Mouse (Mus musculus) stomach, embryonic 14.5 days (tissue): ENCODE measurements around the gene Ubap2l. TPM values are rescaled to one million over a fixed set of nuclear protein-coding genes. Genes with fewer than 3 reads are reported as not detected.

Source experiments
- ATAC-seq: fragments of 200-750 bp; cut with Nextera tagmentation; 2 replicates; pipeline ENCODE4 v1.8.0; 2017; ENCODE audit warnings: low read depth, moderate TSS enrichment; ENCODE audit not compliant: insufficient number of reproducible peaks, insufficient read depth, low FRiP score
- H3K27ac ChIP-seq: fragments of 300-500 bp; sonication (generic); 2 replicates; pipeline ENCODE4 v1.5.1; 2014; ENCODE audit warnings: mild to moderate bottlenecking, low read length, moderate library complexity, mixed read lengths
- H3K27me3 ChIP-seq: fragments of 300-500 bp; sonication (generic); 2 replicates; pipeline ENCODE4 v1.6.1; 2014; ENCODE audit warnings: low read length, control low read depth, mixed read lengths; ENCODE audit not compliant: control insufficient read depth, insufficient read depth
- H3K36me3 ChIP-seq: fragments of 300-500 bp; sonication (generic); 2 replicates; pipeline ENCODE4 v1.6.1; 2014; ENCODE audit warnings: mild to moderate bottlenecking, control low read depth, low read length, moderate library complexity, mixed read lengths; ENCODE audit not compliant: control insufficient read depth, insufficient read depth
- H3K4me1 ChIP-seq: fragments of 300-500 bp; sonication (generic); 2 replicates; pipeline ENCODE4 v1.6.1; 2014; ENCODE audit warnings: low read length, control low read depth, mixed read lengths; ENCODE audit not compliant: control insufficient read depth, insufficient read depth
- H3K4me2 ChIP-seq: fragments of 300-500 bp; sonication (generic); replicated peaks from 2 replicates; pipeline ENCODE4 v1.6.1; 2014; ENCODE audit warnings: low read depth, low read length, control low read depth
- H3K4me3 ChIP-seq: fragments of 300-500 bp; sonication (generic); 2 replicates; pipeline ENCODE4 v1.5.1; 2014; ENCODE audit warnings: low read depth, low read length, control low read depth
- H3K9ac ChIP-seq: fragments of 300-500 bp; sonication (generic); replicated peaks from 2 replicates; pipeline ENCODE4 v1.6.1; 2014; ENCODE audit warnings: low read depth, mild to moderate bottlenecking, control low read depth, low read length, moderate library complexity, mixed read lengths
- H3K9me3 ChIP-seq: fragments of 300-500 bp; sonication (generic); 2 replicates; pipeline ENCODE4 v1.6.1; 2016; ENCODE audit warnings: low read depth, low read length, control low read depth; ENCODE audit not compliant: control insufficient read depth
- WGBS: fragments of 180-500 bp; shearing (Covaris S2); extraction: QIAGEN DNeasy Blood & Tissue Kit; methylation state at CpG from one replicate; pipeline ENCODE4 v1.1.7; 2014; 5-methylcytosine and 5-hydroxymethylcytosine counted together
- polyA plus RNA-seq: library from polyadenylated mRNA; unstranded; fragments of >200 nt; fragmentation: Nextera tagmentation; extraction: Ambion mirVana; gene quantifications from 2 replicates; pipeline ENCODE4 v1.2.1, GENCODE M21; 2014

The Ubap2l gene
- polyA plus RNA-seq = 242 and 258 TPM in 2 replicates

DNA sequence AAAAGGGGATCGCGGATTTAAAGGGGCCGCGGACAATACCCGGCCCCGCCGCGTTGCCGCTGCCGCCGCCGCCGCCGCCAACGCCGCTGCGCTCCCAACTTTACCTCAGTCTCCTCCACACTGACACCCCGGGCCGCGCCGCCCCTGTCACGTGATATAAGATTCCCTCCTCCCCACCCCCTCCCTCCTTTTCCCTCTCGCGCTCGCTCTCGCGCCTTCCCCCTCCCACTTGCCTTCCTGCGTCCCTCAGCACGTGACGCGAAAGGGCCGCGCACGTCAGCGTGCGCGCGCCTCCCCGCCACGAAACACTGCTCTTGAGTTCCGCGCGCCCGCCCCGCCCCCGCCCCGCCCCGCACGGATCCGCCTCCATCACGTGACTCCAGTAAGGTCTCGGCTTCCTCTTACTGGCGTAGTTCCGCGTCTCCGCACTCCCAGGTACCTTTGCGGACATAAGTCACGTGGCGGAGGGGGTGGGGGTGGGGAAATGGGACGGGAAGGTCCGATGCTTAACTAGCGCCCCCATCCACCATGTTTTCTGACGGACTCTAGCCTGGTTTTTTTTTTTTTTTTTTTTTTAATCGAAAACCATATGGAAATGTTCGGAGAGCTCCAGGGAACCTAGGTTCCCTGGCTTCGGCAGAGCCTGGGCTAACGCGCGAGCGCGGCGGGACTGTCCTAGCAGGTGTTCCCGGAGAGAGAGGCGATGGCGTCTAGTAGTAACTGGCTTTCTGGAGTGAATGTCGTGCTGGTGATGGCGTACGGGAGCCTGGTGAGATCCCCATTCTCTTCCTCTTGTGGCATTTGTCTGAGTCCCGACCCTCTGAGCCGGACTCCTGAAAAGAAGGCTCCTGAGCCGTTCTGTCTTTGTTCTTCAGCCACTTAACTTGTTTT lies at the start of gene Ubap2l:
Gene Ubap2l, minus strand, starts transcription at position 278 of the 891 bp plus-strand sequence.
- peaks cover 13% of the 10 kb centered on the region for H3K4me1 ChIP-seq
- no peaks in the 10 kb centered on the region for H3K27me3 ChIP-seq
- peak within 1 kb of the TSS; percentile 63 for H3K4me2 ChIP-seq
- no peaks in the 10 kb centered on the region for H3K9me3 ChIP-seq
- H3K36me3 ChIP-seq = peaks cover 25% of the 10 kb centered on the region
- under 1% methylated on average over 81 of the region's 81 CpGs for WGBS
- peak within 1 kb of the TSS; percentile 89 for H3K4me3 ChIP-seq
- ATAC-seq = peak; percentile 93
- H3K9ac ChIP-seq = peak within 1 kb of the TSS; percentile 95
- peak within 1 kb of the TSS; percentile 97 for H3K27ac ChIP-seq

DNA sequence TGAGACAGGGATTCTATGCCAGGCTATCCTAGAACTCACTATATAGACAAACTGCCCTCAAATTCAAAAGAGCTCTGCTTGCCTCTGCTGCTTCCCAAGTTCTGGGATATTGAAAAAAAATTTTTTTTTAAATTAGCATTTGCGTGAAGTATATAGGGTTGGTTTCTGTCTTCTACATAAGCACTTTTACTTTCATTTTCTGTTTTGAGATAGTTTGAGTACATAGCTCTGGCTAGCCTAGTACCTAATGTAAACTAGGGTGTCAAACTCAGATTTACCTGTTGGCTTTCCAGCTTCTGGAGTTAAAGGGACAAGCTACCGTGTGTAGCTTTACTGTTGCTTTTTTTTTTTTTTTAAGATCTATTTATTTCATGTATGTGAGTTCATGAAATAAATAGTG lies 49.2 kb upstream of the Ubap2l start:
- Histone ChIP-seq H3K4me3 (no peak overlapping the region), H3K27ac (no peak overlapping the region), H3K4me2 (no peak overlapping the region), H3K9ac (no peak overlapping the region), H3K27me3 (no peaks in the 10 kb centered on the region), H3K4me1 (no peaks in the 10 kb centered on the region), H3K9me3 (no peaks in the 10 kb centered on the region), H3K36me3 (peaks cover 24% of the 10 kb centered on the region)
- WGBS = 81% methylated on average over 2 of the region's 2 CpGs
- no peak for ATAC-seq

DNA sequence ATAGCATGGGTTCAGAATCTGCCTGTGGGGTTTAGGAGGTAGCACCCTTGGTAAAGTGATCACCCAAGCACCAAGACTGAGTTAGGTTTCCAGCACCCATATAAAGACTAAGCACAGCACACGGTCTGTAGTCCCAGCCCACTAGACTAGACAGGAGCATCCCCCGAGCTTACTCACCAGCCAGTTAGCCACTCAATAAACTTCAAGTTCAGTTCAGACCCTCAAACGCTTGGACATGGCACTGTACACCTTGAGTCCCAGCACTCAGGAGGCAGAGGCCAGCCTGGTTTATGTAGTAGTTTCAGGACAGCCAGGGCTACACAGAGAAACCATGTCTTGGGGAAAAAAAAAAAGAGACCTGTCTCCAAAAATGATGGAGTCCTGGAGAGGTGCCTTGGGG lies 48.6 kb upstream of the Ubap2l start:
- no peak for ATAC-seq
- 88% methylated on average over 3 of the region's 3 CpGs for WGBS

DNA sequence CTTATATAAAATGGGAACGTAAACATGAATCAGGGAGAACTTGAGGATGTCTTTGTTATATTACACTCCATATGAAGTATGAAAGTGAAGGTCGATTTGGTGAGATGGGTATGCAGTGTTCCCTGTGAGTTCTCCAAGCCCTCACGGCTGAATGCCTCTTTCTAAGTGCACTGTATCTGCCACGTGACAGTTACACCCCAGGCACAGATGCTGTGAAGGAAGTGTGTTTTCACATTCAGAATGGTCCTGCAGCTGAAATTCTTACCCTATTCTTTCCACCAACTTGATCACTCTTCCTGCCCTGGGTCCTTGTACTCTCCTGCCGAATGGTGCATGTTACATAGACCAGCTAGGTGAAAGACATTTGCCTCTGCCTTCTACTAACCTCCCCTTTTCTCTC lies 45.5 kb upstream of the Ubap2l start:
- no peak overlapping the region for H3K4me3 ChIP-seq
- no peak overlapping the region for H3K9ac ChIP-seq
- H3K4me1 ChIP-seq = no peaks in the 10 kb centered on the region
- H3K9me3 ChIP-seq = no peaks in the 10 kb centered on the region
- no peak for ATAC-seq
- peaks cover 48% of the 10 kb centered on the region for H3K36me3 ChIP-seq
- WGBS = 88% methylated on average over 5 of the region's 5 CpGs
- no peaks in the 10 kb centered on the region for H3K27me3 ChIP-seq
- H3K4me2 ChIP-seq = no peak overlapping the region
- no peak overlapping the region for H3K27ac ChIP-seq

More for the DNA sequence above, 48.6 kb upstream of the Ubap2l start:
- Histone ChIP-seq H3K4me3 (no peak overlapping the region), H3K4me1 (no peaks in the 10 kb centered on the region), H3K27me3 (no peaks in the 10 kb centered on the region), H3K27ac (no peak overlapping the region), H3K4me2 (no peak overlapping the region), H3K36me3 (peaks cover 30% of the 10 kb centered on the region), H3K9ac (no peak overlapping the region), H3K9me3 (no peaks in the 10 kb centered on the region)

DNA sequence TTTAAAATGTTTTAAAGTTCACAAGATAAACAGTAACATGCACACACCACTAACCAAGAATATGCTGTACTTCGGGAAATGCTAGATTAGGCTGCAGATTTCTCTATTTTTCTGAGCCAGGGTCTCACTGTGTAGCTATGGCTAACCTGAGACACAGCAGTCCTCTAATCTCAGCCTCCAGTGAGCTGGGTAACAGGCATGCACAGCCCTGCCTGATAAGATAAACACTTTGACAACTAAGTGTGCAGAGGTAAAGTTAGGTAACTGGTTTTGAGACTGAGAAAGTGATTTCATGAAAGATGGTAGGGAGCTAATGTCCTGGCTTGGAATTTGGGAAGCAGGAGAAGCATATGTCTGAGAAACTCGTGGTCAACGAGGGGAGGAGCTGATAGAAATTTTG lies 42.0 kb upstream of the Ubap2l start:
- ATAC-seq = no peak
- no peak overlapping the region for H3K4me2 ChIP-seq
- no peaks in the 10 kb centered on the region for H3K27me3 ChIP-seq
- WGBS = 93% methylated on average over 3 of the region's 3 CpGs
- no peak overlapping the region for H3K27ac ChIP-seq
- H3K4me1 ChIP-seq = no peaks in the 10 kb centered on the region
- peaks cover 69% of the 10 kb centered on the region for H3K36me3 ChIP-seq
- H3K4me3 ChIP-seq = no peak overlapping the region
- no peak overlapping the region for H3K9ac ChIP-seq
- H3K9me3 ChIP-seq = no peaks in the 10 kb centered on the region

DNA sequence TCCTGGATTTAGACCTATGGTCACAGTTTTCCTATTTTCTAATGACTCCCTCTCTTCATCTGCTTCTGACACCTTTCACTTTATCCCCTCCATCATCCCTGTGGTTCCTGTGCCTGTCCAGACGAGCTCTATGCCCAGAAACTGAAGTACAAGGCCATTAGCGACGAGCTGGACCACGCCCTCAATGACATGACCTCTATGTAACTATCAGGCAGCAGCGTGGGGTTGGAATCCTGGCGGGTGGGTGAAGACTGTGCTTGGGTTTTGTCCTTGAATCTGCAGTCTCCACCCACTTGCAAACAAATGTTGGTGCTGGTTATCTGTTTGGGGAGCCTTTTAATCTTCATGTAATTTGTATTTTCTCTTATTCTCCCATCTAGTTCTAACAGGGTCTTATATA lies 38.5 kb upstream of the Ubap2l start:
- no peak overlapping the region for H3K27ac ChIP-seq
- H3K9me3 ChIP-seq = no peaks in the 10 kb centered on the region
- no peaks in the 10 kb centered on the region for H3K27me3 ChIP-seq
- H3K4me2 ChIP-seq = no peak overlapping the region
- H3K4me1 ChIP-seq = no peaks in the 10 kb centered on the region
- no peak overlapping the region for H3K9ac ChIP-seq
- ATAC-seq = no peak
- H3K4me3 ChIP-seq = no peak overlapping the region
- whole genome bisulfite sequencing = 71% methylated on average over 6 of the region's 6 CpGs
- H3K36me3 ChIP-seq = peaks cover 73% of the 10 kb centered on the region

DNA sequence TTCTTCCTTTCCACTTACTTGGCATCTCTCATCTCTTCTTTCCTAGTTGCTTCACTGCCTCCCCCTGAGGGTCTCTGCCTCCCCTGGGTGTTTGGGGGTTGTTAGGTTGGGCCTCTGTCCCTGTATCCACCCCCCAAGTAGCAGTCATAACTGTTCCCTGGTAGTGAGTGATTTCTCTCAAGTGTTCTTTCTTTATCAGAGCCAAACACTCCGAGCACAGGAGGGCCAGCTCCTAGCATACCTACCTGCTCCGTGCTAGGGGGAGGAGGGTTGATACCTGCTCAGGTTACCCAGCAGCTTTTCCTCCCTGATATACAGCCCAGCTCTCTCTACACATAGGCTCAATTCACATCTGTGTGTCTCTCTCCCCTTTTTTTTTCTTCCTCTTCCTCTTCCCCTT lies 36.2 kb upstream of the Ubap2l start:
- Histone ChIP-seq H3K27ac (no peak overlapping the region), H3K27me3 (no peaks in the 10 kb centered on the region), H3K36me3 (peaks cover 61% of the 10 kb centered on the region), H3K4me1 (peaks cover 16% of the 10 kb centered on the region), H3K4me2 (no peak overlapping the region), H3K9me3 (no peaks in the 10 kb centered on the region), H3K4me3 (no peak overlapping the region), H3K9ac (no peak overlapping the region)
- no peak for ATAC-seq
- 92% methylated on average over 2 of the region's 2 CpGs for WGBS

DNA sequence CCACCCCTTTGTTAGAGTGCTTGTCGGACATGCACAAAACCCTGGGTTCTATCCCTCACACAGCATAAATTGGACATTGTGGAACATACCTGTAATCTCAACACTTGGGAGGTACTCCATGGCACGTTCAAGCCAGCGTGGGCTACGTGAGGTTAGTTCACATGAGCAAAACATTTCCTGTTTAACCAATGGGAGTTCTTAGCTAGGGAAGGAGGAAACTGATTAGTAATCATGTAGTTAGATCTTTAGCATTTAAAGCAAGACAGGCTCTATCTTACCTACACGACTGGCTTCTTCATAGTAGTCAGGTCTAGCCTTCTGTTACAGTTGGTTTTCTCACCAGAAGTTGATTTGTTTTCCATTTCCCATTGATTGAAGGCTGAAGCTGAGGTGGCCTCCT lies 33.6 kb upstream of the Ubap2l start:
- no peak overlapping the region for H3K4me3 ChIP-seq
- ATAC-seq = no peak
- no peak overlapping the region for H3K27ac ChIP-seq
- H3K27me3 ChIP-seq = no peaks in the 10 kb centered on the region
- WGBS = 84% methylated on average over 5 of the region's 5 CpGs
- no peak overlapping the region for H3K9ac ChIP-seq
- H3K4me2 ChIP-seq = no peak overlapping the region
- peaks cover 34% of the 10 kb centered on the region for H3K4me1 ChIP-seq
- peaks cover 38% of the 10 kb centered on the region for H3K36me3 ChIP-seq
- H3K9me3 ChIP-seq = no peaks in the 10 kb centered on the region
